Mouse (Mus musculus) gastrocnemius, adult 18-20 months (tissue): ENCODE data around the gene Drg1. TPM values are rescaled to one million over a fixed set of nuclear protein-coding genes. Genes with fewer than 3 reads are reported as not detected.
"Not testable (repeated sequence)": the region's sequence is repeated elsewhere in the genome, so short reads cannot be mapped to it uniquely, and the experiment has no call there.

ENCODE experiments used
- DNase-seq: peaks from one replicate; pipeline ENCODE4 v3.0.0; 2021; ENCODE audit warnings: low spot score
- total RNA-seq, 2 experiments: library from RNA; stranded (reverse); gene quantifications; 2 replicates each; pipeline ENCODE4 v1.2.3; 2021

The Drg1 gene
- total RNA-seq, 2 experiments from 2014 or later: 44.5 to 45.0 TPM

- DNase-seq: no peak
Observed at GRCm38 (mm10) chr11:3227113-3227512, 39.1 kb downstream of the Drg1 start.

GRCm38 (mm10) chr11:3223105-3223504, 43.1 kb downstream of the Drg1 start:
- DNase-seq: no peak

- DNase-seq: no peak
Observed at GRCm38 (mm10) chr11:3212526-3212925, 53.7 kb downstream of the Drg1 start.

- no peak for DNase-seq
Observed at GRCm38 (mm10) chr11:3206783-3207182, 59.4 kb downstream of the Drg1 start.

GRCm38 (mm10) chr11:3205207-3205606, 61.0 kb downstream of the Drg1 start:
- no peak for DNase-seq

- no peak for DNase-seq
Observed at GRCm38 (mm10) chr11:3203771-3204170, 62.4 kb downstream of the Drg1 start.

- peak; percentile 40 for DNase-seq
Observed at GRCm38 (mm10) chr11:3202781-3203441, 63.3 kb downstream of the Drg1 start.

GRCm38 (mm10) chr11:3202231-3202701, 63.9 kb downstream of the Drg1 start, which contains the start of gene Eif4enif1:
Gene Eif4enif1 (plus strand): TSS chr11:3202392.
- peak; percentile 91 for DNase-seq

- peak; percentile 5 for DNase-seq
Observed at GRCm38 (mm10) chr11:3201326-3202230, 64.6 kb downstream of the Drg1 start.

- DNase-seq: not testable (repeated sequence)
Observed at GRCm38 (mm10) chr11:3200636-3201035, 65.6 kb downstream of the Drg1 start.

- no peak for DNase-seq
Observed at GRCm38 (mm10) chr11:3193363-3193762, 72.9 kb downstream of the Drg1 start, which contains the start of gene Sfi1. Gene Sfi1 (minus strand): TSS chr11:3193463.

GRCm38 (mm10) chr11:3182707-3183106, 83.5 kb downstream of the Drg1 start:
- DNase-seq: peak; percentile 40

GRCm38 (mm10) chr11:3181971-3182370, 84.2 kb downstream of the Drg1 start:
- not testable (repeated sequence) for DNase-seq

GRCm38 (mm10) chr11:3181250-3181649, 85.0 kb downstream of the Drg1 start:
- peak; percentile 83 for DNase-seq

- DNase-seq: not testable (repeated sequence)
Observed at GRCm38 (mm10) chr11:3180510-3181160, 85.6 kb downstream of the Drg1 start.

GRCm38 (mm10) chr11:3179726-3180092, 86.5 kb downstream of the Drg1 start:
- peak; percentile 54 for DNase-seq

- peak; percentile 40 for DNase-seq
Observed at GRCm38 (mm10) chr11:3178968-3179725, 87.1 kb downstream of the Drg1 start.

- DNase-seq: peak; percentile 81
Observed at GRCm38 (mm10) chr11:3173425-3174318, 92.5 kb downstream of the Drg1 start.

- DNase-seq: not testable (repeated sequence)
Observed at GRCm38 (mm10) chr11:3172526-3172925, 93.7 kb downstream of the Drg1 start.

GRCm38 (mm10) chr11:3171931-3172330, 94.3 kb downstream of the Drg1 start:
- DNase-seq: peak; percentile 67
